Mouse (Mus musculus): ENCODE measurements at regions not wholly inside any gene's neighbourhood (a gene's known extent, or its start where the extent isn't known, plus 50 kb on each side); places are given as distances from the start of the nearest gene placed in this dataset.

DNA sequence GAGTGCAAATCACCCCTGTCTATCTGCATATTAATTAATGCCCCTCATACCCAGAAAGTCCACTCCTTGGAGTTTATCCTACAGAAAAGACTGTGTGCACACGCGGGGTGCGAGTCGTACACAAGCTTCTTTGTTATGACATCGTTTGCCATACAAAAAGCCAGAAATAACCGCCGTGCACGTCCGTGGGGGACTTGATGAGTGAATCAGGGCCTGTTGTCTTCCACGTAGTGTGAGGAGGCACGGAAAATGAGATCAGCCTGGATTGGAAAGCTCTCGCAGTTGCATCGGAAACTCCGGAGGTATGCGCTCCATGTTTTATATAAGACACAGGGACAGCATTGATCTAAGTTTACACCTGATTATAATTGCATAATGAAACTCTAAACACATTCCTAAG lies 120.3 kb downstream of the Etnk1 start:
- DNase-seq (ENCODE audit: low spot score in 2 of 2), result peak in 1 of 2 experiments; percentile 9

DNA sequence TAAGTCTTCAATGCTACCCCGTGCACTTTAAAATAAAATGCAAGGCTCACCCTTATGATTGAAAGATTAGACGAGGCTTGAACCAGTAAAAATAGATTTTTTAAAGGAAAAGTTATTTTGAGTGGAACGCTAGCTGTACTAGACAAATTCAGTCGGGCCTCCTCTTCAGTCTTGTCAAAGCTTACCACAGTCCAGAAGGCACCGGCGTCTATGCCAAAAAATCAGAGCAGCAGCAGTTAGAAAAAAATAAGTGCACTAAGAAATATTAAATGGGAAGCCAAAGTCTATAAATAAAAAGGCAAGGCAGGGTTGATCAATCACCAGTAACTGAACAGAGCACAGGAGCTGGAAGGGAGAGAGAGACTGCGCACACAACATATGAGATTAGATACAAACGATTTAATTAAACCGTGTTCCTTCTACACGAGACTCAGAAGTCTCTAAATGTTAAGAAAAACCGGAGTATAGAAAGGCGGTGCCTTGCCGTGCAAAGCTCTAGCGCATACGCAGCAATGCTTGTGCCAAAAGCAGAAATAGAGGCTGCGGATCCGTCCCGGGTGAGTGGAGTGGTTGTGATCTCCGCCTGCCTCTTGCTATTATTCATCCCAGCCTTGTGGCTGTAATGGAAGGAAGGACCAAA lies 121.6 kb downstream of the Etnk1 start:
- DNase-seq (ENCODE audit: low spot score in 2 of 2), result peak; percentile 18 to 23

DNA sequence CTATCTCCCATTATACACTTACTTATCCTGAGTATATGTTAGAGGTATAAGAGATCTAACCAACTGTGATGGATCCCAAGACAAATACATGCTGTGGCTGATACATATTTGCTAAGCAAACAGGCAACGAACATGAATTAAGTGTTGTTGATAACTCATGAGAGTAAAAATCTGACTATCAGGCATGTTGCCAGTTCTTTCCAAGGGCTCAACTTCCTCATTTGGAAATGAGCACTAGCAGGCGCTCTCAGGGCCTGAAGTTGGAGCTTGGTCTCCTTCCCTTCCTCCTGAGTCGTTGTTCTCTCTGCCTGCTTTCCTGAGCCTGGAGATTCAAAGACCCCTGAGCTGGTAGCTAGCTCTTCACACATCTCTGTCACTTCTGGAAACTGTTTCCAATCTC lies 126.6 kb downstream of the Etnk1 start:
- no peak for DNase-seq (ENCODE audit: low spot score in 2 of 2)

DNA sequence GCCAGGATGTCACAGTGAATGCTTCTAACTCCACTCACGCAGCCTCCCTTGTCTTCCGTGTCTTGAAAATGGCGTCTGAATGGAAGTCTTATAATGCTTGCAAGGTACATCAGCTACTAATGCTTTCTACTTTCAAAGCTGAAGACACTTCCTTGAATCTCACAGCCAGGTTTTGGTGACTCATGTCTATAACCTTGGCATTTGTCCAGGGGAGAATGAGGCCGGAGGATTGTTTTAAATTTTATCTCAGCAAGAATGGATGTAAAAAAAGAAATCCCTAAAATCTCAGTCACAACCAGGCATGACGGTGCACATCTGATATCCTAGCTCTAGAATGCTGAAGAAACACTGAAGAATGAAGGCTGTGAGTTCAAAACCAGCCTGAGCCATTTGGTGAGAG lies 131.4 kb downstream of the Etnk1 start:
- DNase-seq (ENCODE audit: low spot score in 2 of 2), result no peak

DNA sequence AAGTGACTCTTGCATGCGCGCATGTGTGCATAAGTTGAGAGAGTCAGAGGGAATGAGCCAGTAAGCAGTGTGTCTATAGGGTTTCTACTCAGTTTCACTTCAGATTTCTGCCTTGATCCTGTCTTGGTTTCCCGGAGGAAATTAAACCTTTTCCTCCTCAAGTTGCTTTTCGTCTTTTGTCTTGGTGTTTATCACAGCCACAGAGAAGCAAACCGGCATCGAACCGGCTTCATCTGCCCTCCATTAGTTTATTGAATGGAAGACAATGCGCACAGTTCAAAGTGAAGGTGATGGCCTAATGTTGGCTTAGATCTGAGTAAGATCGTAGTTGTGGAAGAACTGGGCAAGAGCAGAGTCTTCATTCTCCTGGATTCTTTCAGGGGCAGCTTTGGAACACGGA lies 134.4 kb downstream of the Etnk1 start:
- DNase-seq (ENCODE audit: low spot score in 2 of 2), result no peak

DNA sequence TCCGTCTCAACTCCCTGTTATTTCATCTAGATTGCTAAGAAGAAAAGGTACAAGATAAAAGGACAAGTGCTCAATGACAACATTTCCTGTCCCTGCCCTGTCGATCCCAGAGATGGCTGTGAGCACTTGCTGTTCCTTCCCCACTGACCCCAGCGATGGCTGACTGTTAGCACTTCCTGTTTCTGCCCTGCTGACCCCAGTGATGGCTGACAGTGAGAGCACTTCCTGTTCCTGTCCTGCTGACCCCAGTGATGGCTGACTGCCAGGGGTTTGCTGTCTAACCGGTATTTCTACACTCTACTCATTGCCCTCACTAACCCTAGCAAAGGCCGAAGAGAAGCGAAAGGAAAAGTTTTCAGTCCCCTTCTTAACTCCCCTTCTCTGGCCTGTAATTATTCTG lies 140.3 kb downstream of the Etnk1 start:
- DNase-seq (ENCODE audit: low spot score in 2 of 2), result no peak

DNA sequence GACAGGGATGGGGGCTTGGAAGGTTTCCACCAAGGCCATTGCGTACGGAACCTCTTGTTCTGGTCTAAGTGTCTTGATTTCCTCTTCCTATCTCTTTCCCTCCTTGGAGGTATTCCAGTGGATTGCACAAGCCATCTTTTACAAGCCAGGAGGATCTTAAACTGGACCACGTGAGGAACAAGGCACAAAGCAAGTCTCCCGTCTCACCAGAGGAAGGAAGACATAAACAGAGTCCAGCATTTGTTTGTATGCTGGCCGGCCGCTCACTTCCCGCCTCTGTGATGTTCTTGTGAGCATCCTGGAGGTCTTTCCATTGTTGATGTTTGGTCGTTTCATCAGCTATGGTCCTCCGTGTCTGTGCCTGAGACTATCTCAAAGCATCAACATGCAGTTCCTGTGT lies 148.8 kb downstream of the Etnk1 start:
- DNase-seq (ENCODE audit: low spot score in 2 of 2), result no peak

DNA sequence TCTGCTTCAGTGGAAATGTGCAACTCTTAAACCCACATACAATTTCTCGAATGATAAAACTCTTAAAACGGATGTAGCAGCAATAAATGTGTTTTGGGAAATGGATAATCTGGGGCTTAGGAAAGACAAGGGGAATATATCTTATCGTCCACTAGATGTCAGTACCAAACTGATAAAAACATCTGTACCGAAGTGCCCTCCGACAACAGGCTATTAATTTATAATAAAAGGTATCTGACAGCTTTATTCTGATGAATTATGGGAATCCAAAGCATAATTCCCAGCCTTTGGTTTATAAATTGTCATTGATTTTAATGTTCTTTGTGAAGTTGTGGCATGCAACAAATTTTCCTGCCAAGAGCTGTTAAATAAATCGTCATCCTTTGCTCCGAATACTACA lies 153.4 kb downstream of the Etnk1 start:
- DNase-seq (ENCODE audit: low spot score in 2 of 2), result no peak

DNA sequence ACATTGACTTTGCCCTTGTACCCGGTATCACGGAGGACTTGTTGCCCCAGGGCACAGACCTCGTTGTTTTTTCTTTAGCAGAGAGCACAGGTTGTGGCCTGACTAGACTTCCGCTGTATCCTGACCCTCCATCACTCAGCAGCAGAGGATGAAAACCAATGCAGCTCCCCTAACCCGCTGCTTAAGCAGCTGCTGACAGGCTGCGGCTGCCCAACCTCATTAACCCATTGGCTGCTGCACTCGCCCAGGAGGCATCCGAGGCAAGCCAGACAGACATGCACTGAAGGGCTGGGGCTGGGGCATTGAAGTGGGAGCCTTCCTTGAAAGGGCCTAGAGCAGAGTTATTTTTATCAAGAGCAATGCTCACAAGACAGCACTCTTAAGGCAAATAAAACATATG lies 157.6 kb downstream of the Etnk1 start:
- DNase-seq (ENCODE audit: low spot score in 2 of 2), result no peak

DNA sequence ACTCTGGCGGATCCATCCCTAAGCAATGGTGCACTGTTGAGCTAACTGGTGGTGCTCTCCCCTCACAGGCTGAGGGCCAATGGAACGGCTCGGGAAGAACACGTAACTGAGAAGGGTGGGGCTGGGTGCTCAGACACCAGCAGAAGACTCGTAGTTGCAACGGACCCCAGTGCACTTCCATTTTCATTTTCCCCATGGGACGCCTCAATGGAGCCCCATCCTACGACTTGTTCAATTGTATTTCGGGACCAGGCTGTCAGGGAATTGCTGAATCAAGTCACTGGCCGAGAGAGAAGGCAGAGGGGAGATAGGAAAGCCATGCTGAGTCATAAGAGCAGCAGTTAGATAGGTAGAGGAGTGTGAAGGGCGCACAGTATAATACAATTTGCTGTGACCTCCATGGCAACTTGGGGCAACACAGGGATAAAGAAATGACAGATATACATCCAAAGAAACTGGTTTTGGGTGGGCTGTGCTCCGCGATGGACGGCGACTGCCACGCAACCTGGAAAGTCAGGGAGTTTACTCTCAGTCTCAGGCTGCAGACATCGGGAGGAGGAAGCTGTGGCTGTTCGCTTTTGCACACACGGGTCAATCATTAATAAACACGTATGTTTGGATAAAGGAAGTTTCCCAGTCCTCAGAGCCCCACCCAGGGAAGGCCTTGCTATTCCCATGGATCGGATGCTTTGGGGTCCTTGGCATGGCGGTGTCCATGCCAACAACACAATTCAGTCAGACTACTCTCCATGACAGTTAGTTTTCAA lies 160.1 kb downstream of the Etnk1 start:
- DNase-seq (ENCODE audit: low spot score in 2 of 2), result no peak

DNA sequence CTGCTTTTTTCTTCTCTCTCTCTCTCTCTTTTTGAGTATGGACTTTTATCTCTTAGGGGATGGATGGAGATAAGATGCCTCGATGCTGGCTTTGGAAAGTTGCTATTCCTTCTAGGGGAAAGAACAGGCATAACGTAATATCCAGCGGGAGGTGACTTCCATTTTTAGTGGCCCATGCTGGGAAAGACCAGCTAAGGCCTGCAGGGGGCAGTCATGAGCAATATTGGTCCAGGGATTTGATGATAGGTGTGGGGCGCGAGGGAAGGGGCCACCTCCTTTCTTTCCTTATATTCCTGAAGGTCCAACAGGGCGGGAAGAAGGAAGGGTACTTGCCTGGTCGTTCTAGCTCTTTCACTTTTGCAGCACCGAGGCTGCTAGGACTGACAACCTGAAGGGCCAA lies 160.8 kb downstream of the Etnk1 start:
- DNase-seq (ENCODE audit: low spot score in 2 of 2), result no peak

DNA sequence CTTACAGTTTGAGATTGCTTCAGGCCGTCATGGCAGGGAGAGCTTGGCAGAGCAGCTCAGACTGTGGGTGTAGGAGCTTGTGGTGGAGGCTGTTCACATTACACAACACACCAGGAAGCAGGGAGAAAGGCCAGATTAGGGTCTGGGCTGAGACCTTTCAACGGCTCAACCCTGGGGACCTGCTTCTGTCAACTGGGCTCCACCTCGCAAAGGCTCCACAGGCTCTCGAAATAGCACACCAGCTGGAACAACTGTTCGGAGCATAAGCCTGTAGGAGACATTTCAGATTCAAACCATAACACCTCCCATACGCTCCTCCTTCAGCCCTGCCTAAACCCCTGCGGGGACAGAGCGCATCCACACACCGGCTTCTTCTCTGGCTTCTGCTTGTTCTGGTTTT lies 161.2 kb downstream of the Etnk1 start:
- DNase-seq (ENCODE audit: low spot score in 2 of 2), result no peak

DNA sequence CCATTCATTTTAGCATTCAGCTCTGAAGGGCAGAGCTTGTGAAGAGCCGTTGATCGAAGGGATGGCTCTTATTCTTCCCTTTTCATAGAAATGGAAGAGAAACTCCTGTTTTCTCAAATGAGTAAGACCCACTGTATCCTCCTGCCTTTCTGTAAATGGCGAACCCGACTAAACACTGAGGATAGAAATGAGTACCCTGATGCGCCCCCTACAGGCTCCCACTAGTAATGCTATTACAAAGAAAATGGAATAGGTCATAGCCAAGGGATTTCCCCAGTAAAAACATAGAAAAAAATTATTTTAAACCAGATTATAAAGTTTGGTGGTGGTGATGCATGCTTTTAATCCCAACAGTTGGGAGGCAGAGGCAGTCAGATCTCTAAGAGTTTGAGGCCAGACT lies 162.1 kb downstream of the Etnk1 start:
- DNase-seq (ENCODE audit: low spot score in 2 of 2), result no peak

DNA sequence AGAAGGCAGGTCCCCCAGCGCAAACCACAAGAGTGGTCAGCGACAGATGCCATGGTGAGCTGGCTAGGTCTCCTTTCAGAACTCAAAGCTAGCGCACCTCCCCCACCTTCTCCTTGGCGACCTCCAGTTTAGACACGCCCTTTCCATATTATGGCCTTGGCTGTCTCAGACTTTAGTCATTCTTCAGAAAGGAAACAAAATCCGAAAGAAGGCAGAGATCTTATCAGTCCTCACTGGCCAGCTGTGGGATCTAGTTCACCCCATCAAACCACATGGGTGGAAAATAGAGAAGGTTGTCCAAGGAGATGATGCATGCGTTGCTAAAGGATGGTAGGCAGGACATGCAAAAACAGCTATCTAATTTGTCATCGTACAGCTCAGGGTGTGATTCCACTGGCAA lies 166.5 kb downstream of the Etnk1 start:
- no peak for DNase-seq (ENCODE audit: low spot score in 2 of 2)

DNA sequence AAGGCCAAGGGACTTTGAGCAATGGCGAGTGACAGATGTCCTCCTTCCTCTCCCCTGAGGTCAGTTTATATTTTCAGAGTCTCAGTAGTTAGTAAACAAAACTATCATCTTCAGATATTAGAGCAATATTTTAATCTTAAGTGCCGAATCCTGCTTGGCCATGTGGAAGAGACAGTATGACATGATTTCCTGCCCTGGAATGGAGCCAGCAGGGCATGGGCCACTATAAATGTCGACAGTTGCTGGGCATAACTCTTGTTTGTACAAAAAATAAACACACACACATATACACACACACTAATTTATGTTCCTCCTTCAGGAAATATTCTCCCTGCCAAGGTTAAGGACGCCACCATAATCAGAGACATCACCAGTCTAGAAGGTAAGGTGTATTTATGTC lies 169.6 kb downstream of the Etnk1 start:
- DNase-seq (ENCODE audit: low spot score in 2 of 2), result no peak

DNA sequence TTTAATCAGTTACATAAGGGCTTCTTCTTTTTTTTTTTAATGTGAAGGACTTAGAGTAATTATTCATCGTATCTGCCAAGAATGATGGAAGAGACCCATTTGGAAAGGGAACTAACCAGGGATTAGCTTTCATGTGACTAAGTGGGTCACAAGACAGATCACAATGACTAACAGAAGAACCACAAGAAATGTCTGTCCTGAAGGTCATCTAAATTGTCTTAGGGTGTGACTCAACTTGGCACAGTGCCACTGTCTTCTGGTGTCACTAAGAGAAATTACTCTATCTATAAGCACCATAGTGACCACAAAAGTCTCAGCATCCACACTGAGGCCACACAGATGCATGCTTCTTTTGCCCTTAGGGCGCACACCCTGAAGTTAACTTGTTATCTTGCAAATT lies 182.0 kb downstream of the Etnk1 start:
- DNase-seq (ENCODE audit: low spot score in 2 of 2), result no peak

DNA sequence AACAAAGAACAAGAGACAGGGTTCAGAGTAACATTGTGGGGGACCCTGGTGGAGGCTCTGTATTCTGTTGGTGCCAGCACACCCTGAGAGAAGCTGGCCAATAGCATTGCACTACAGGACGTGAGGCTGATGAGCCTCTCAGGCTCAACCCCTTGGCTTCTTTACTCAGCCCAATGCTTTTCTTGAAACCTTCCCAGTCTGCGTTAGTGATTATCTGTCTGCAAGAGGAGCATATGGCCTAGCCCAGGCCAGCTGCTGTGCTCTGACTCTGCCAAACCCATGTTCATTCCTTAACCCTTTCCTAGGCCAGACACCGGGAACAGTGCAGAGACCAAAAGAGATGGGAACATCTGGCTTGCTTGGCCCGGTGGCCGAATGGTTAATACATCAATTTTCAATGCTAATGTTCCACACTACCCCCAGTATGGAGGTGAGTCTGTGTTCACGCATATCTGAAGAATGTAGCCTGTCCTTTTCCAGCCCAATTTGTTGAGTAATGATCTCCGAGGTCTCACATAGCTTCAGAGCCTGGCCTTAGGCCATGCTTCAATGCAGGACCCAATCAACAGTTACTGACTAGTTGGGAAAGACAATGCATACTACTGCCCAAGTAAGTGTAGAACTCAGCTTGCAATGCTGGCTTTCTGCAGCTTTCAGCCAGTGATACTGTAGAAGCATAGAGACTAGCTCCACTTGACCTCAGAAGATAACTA lies 192.5 kb downstream of the Etnk1 start:
- DNase-seq (ENCODE audit: low spot score in 2 of 2), result no peak

DNA sequence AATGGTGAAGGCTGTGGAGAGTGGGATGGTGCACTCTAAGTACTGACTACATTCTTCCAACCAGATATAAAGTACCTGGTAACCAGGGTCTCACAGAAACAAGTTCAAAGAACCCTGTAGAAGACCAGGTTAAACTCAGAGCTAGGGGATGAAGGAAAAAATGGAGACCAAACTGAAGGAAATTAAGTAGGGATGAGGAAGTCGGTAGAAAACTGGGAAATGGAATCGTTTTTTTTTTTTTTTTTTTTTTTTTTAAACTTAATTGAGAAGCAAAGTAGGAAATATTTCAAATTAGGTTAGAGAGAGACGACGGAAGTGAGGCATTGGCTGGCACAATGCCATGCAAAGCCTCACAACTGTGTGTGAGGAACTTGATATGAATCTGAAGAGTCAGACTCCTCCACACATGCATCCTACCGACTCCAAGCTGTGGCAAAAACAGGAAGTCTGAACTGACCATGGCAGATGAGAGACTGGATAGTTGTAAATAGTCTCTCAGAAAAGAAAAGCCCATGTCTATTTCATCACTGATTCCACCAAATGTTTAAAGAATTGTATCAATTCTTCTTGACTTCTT lies 194.2 kb downstream of the Etnk1 start:
- DNase-seq (ENCODE audit: low spot score in 2 of 2), result no peak

DNA sequence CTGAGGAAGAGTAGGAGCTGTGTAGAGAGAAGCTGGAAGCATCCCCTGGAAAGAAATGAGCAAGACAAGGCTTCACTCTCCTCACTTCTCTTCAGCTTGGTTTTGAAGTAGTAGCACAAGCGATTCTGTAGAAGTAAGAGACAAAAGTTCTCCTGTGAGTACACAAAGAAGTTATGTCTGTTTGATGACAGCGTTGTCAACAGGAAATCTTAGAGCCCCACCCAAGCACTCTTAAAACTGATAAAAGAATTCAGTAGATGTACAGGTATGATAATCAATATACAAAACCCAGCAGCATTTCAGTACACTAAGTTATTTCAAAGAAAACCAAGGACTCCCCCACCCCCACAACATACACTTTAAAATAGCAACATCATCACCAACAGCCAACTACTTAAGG lies 194.9 kb downstream of the Etnk1 start:
- no peak for DNase-seq (ENCODE audit: low spot score in 2 of 2)

DNA sequence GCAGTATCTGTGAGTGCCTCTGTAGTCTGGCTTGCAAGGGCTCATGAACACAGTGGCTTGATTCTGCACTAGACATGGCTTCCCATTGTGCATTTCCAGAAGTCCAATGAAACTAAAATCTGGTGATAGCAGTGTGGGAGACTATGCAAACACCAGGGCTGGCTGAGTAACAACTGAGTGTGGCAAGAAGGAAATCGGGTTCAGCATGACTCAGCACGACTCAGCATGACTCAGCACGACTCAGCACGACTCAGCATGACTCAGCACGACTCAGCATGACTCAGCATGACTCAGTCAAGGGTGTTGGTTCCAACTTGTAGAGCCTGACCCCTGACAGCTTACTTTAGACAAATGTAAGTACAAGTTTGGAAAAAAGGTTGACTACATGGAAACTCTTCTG lies 198.8 kb downstream of the Etnk1 start:
- no peak for DNase-seq (ENCODE audit: low spot score in 2 of 2)

DNA sequence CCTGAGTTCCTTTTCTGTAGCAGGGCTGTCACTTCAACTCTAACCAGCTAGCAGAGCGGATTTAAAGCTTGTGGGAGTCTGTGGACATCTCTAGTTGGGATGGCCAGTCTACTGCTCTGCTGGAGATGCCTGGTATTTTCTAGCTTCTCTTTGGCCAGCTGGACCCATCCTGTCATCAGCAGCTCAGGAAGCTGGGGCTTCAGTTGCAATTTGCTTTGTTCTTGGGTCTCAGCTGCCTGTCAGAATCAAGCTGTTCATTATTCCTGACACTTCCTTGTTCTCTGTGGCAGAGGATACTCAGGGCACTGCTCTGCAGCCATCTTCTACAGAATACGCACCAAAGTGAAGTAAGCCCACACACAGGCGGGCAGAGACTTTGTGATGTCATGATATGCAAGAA lies 200.8 kb downstream of the Etnk1 start:
- DNase-seq (ENCODE audit: low spot score in 2 of 2), result no peak

DNA sequence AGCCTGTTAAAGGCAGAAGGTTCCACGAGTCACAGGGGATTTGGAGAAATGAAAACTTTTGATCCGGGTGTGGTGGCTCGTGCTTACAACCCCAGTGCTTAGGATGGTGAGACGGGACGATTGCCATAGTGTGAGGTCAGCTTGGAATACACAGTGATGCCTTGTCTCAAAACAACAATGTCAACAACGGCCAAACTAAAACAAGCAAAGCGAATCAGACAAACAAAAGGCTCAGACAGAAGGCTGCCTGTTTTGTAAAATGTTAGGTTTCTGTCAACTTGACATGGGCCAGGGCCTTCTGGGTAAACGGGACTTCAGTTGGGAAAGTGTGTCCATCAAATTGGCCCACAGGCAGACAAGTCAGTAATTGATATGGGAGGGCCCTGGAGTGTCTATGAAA lies 201.6 kb downstream of the Etnk1 start:
- DNase-seq (ENCODE audit: low spot score in 2 of 2), result no peak

DNA sequence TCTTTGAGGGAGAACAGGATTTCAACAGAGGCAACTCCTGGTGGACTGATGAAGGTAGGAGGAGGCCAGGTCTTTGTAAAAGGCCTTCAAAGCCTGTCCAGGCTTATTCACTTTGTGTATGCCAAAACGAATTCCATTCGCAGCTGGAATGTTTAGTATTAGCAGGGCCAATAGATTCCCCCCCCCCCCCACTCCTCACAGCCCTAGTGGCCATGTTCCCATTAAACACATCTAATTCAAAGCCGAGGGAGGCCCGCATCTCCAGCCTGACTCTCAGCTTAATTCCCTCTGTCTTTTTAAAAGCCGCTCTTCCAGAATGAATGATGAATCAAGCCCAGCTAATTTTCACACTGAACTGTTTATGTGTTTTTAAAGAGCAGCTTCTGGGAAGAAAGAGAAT lies 205.5 kb downstream of the Etnk1 start:
- no peak for DNase-seq (ENCODE audit: low spot score in 2 of 2)
